Mouse (Mus musculus) CH12.LX (cell line): ENCODE measurements around the gene Speg. TPM values are rescaled to one million over a fixed set of nuclear protein-coding genes. Genes with fewer than 3 reads are reported as not detected.

Source experiments
- DNase-seq: peaks from one replicate; pipeline ENCODE4 v3.0.0-alpha.2; 2013; ENCODE audit errors: extremely low read depth
- H3K27ac ChIP-seq: 2 replicates; pipeline ENCODE4 v1.5.1; 2012; ENCODE audit warnings: low read depth, mild to moderate bottlenecking, control low read depth, moderate library complexity; ENCODE audit not compliant: insufficient read depth
- H3K27me3 ChIP-seq: replicated peaks from 2 replicates; pipeline ENCODE3; 2012; ENCODE audit warnings: inconsistent platforms
- H3K36me3 ChIP-seq, 2 experiments: replicated peaks in 1 of 2; 2 replicates each; pipeline versions ENCODE3 to v1.6.1; 2012; ENCODE audit warnings: inconsistent platforms in 1 of 2, low read length in 1 of 2, mild to moderate bottlenecking in 1 of 2, mixed read lengths in 1 of 2, moderate library complexity in 1 of 2; ENCODE audit not compliant: control insufficient read depth in 1 of 2, insufficient read depth in 1 of 2
- H3K4me1 ChIP-seq, 2 experiments: 2 replicates each; pipeline ENCODE4 v1.6.1; 2012; ENCODE audit warnings: inconsistent platforms in 1 of 2, moderate library complexity in 1 of 2; ENCODE audit not compliant: insufficient read depth in 2 of 2, control insufficient read depth in 1 of 2
- H3K4me2 ChIP-seq: 2 replicates; pipeline ENCODE4 v1.6.1; 2012; ENCODE audit warnings: low read depth, mild to moderate bottlenecking, control low read depth; ENCODE audit not compliant: poor library complexity, insufficient read depth, severe bottlenecking
- H3K4me3 ChIP-seq, 3 experiments: fragments of 150-350 bp in 1 of 3; sonication (generic) in 1 of 3; replicated peaks in 1 of 3; 2 replicates each; pipeline versions ENCODE3 to v1.5.1; 2011 to 2012; ENCODE audit warnings: low read depth in 2 of 3, low read length in 2 of 3, mild to moderate bottlenecking in 2 of 3, moderate library complexity in 2 of 3, control low read depth in 1 of 3, improper control_type of control experiment in 1 of 3, inconsistent platforms in 1 of 3, mixed read lengths in 1 of 3; ENCODE audit not compliant: poor library complexity in 1 of 3
- H3K79me2 ChIP-seq: replicated peaks from 2 replicates; pipeline ENCODE4 v1.6.1; 2012; ENCODE audit warnings: mild to moderate bottlenecking, moderate library complexity; ENCODE audit not compliant: control insufficient read depth, poor library complexity, insufficient read depth, severe bottlenecking; ENCODE audit errors: extremely low read depth
- H3K9ac ChIP-seq: 2 replicates; pipeline ENCODE4 v1.6.1; 2012; ENCODE audit warnings: low read depth, mild to moderate bottlenecking, control low read depth, moderate library complexity; ENCODE audit not compliant: insufficient read depth
- H3K9me3 ChIP-seq: replicated peaks from 2 replicates; pipeline ENCODE3; 2012; ENCODE audit warnings: low read length, inconsistent platforms, mixed read lengths
- BHLHE40 ChIP-seq: IDR thresholded peaks from 2 replicates; pipeline ENCODE4 v1.6.1; 2011; ENCODE audit warnings: mild to moderate bottlenecking, low read depth, low read length, improper control_type of control experiment
- CHD1 ChIP-seq: IDR thresholded peaks from 2 replicates; pipeline ENCODE4 v1.6.1; 2012; ENCODE audit warnings: low read depth, low read length, improper control_type of control experiment, inconsistent platforms
- CHD2 ChIP-seq: IDR thresholded peaks from 2 replicates; pipeline ENCODE4 v1.6.1; 2011; ENCODE audit warnings: low read length, improper control_type of control experiment
- CTCF ChIP-seq, 2 experiments: IDR thresholded peaks in 1 of 2; conservative IDR thresholded peaks in 1 of 2; 2 replicates each; pipeline ENCODE4 v1.5.1; 2011 to 2012; ENCODE audit warnings: low read depth in 2 of 2, low read length in 2 of 2, improper control_type of control experiment in 1 of 2, inconsistent platforms in 1 of 2, mild to moderate bottlenecking in 1 of 2, moderate library complexity in 1 of 2
- E2F4 ChIP-seq: IDR thresholded peaks from 2 replicates; pipeline ENCODE4 v1.6.1; 2011; ENCODE audit warnings: low read depth, low read length, improper control_type of control experiment; ENCODE audit not compliant: insufficient replicate concordance
- HCFC1 ChIP-seq: IDR thresholded peaks from 2 replicates; pipeline ENCODE4 v1.6.1; 2012; ENCODE audit warnings: low read depth, mild to moderate bottlenecking, inconsistent platforms, low read length, improper control_type of control experiment
- JUND ChIP-seq: conservative IDR thresholded peaks from 2 replicates; pipeline ENCODE4 v1.6.1; 2011; ENCODE audit warnings: low read depth, low read length, improper control_type of control experiment
- MAX ChIP-seq: IDR thresholded peaks from 2 replicates; pipeline ENCODE4 v1.6.1; 2011; ENCODE audit warnings: low read length, improper control_type of control experiment
- MEF2A ChIP-seq: IDR thresholded peaks from 2 replicates; pipeline ENCODE4 v1.6.1; 2014; ENCODE audit warnings: low read depth, mild to moderate bottlenecking, inconsistent platforms, low read length, improper control_type of control experiment, borderline replicate concordance
- NELFE ChIP-seq: IDR thresholded peaks from 2 replicates; pipeline ENCODE4 v1.6.1; 2011; ENCODE audit warnings: low read depth, low read length, improper control_type of control experiment
- RAD21 ChIP-seq: IDR thresholded peaks from 2 replicates; pipeline ENCODE4 v1.6.1; 2011; ENCODE audit warnings: low read depth, mild to moderate bottlenecking, low read length, improper control_type of control experiment, moderate library complexity
- SMC3 ChIP-seq: IDR thresholded peaks from 2 replicates; pipeline ENCODE4 v1.6.1; 2011; ENCODE audit warnings: low read depth, low read length, improper control_type of control experiment
- USF1 ChIP-seq: IDR thresholded peaks from 2 replicates; pipeline ENCODE4 v1.6.1; 2014; ENCODE audit warnings: low read depth, mild to moderate bottlenecking, inconsistent platforms, low read length, improper control_type of control experiment
- USF2 ChIP-seq: conservative IDR thresholded peaks from 2 replicates; pipeline ENCODE4 v1.6.1; 2011; ENCODE audit warnings: low read depth, low read length, improper control_type of control experiment
- ZC3H11A ChIP-seq: IDR thresholded peaks from 2 replicates; pipeline ENCODE4 v1.6.1; 2012; ENCODE audit warnings: low read depth, mild to moderate bottlenecking, inconsistent platforms, low read length, improper control_type of control experiment
- dilution Hi-C: fragments of 300-500 bp; cut with MboI; formaldehyde crosslinking; loops from 2 replicates; pipeline ENCODE4 v1.14.3; 2020; ENCODE audit warnings: low sequenced_read_pairs; ENCODE audit not compliant: extremely low pct_unique_long_range_greater_than_20kb, extremely low pct_ligation_motif_present
- in situ Hi-C: fragments of 300-500 bp; cut with MboI; formaldehyde crosslinking; loops from 3 replicates; pipeline ENCODE4 v1.14.3; 2019; ENCODE audit warnings: low sequenced_read_pairs, low pct_ligation_motif_present, low pct_unique_long_range_greater_than_20kb, mixed read lengths
- polyA plus RNA-seq: library from polyadenylated mRNA; unstranded; fragments of >175 nt; gene quantifications from 2 replicates; pipeline ENCODE4 v1.2.1, GENCODE M21; 2012; ENCODE audit warnings: low read depth; ENCODE audit not compliant: insufficient read length
- total RNA-seq, 2 experiments: library from RNA; depleted of rRNA; stranded (reverse); fragments of 300-350 nt in 1 of 2; fragments of >200 nt in 1 of 2; gene quantifications; 2 replicates each; pipeline ENCODE4 v1.2.3; 2012 to 2014

Gene Speg
- total and polyA plus RNA-seq, 3 experiments = 13.1 to 30.7 (median 18.8) TPM

DNA sequence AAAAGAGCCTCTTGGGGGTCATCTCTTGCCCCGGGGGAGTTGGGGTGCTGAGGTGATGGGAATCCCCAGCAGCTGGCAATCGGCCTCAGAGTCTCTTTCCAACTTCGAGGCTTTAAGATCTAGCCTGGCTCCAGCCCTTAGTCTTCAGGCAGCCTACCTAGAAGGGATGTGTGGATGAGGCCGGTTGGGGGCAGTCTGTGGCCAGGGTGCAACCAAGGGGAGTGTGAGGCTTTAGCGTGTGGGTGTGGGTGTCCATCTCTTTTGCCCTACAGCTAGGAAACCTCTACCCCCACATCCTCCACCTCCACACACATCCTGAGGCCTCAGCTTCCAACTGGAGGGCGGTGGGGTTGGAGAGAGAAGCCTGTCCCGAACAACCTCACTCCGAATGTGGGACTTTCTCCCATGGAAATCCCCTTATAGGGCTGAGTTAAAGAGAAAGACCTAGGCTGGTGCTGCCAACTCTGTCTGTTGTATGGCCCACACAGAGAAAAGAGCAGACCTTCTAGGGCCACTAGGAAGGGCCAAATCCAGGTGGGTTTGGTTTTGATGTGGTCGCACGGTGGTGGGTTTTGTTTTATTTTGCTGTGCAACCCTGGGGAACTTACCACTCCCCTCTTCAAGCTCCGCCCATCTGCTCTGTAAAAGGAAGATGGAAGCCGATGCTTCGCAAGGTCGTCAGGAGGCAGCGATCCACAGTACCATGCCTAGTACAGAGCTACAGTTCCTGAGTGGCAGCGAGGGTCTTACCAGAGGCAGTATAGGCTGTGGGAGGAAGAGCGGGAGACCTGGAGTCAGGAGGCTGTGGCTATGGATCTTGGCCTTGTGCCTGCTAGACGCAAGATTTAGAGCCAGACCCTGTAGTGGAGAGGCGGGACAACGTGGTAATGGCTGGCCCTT lies 29.8 kb upstream of the Speg start:
- peak; percentile 40 for TF ChIP-seq RAD21
- peak; percentile 35 for TF ChIP-seq SMC3
- TF ChIP-seq BHLHE40 = no peak
- TF ChIP-seq CTCF (conservative IDR thresholded peaks at IDR 0.05 in 1 of 2, IDR thresholded peaks at IDR 0.05 in 1 of 2; ENCODE audit: low read depth in 2 of 2, low read length in 2 of 2) = peak in 1 of 2 experiments; percentile 59; a peak in 2 of 4 replicates
- 0 out of 2 replicates have a peak, but pooled peaks have one; percentile 5 for TF ChIP-seq MEF2A
- TF ChIP-seq HCFC1 = no peak
- no peak overlapping the region for H3K9ac ChIP-seq
- peak; percentile 34 for DNase-seq
- in situ Hi-C loops (loop anchor here (5.0 to 25.0 kb wide), 2 partner anchors 127 to 217 kb away; no protein-coding TSS in a partner anchor), dilution Hi-C loops (no loop called here)
- peak overlapping the region; percentile 44 for H3K4me2 ChIP-seq
- H3K9me3 ChIP-seq = peaks cover 2% of the 10 kb centered on the region
- no peaks in the 10 kb centered on the region for H3K36me3 ChIP-seq
- no peaks in the 10 kb centered on the region for H3K79me2 ChIP-seq
- peaks cover 10 to 32% of the 10 kb centered on the region in 2 experiments for H3K4me1 ChIP-seq
- H3K4me3 ChIP-seq = peak overlapping the region in 1 of 3 experiments; percentile 22
- peaks cover 10% of the 10 kb centered on the region for H3K27me3 ChIP-seq
- no peak overlapping the region for H3K27ac ChIP-seq

DNA sequence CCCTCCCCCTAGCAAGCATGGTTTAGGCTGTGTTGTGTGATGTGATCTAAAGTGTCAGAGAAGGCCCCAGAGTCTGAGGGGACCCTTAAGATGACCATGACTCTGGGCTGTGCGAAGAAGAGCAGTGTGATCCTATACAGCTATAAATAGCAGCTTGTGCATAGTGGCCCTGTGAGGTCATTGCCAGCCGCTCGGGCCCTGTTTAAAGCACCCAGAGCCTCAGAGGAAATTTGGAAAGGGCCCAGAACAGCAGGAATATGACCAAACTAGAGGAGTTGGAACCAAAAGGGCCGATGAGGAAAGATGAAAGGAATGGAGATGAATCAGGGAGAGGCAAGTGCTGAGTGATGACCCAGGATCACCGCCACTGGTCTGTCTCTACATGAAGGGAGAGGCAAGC lies 27.8 kb upstream of the Speg start:
- no peaks in the 10 kb centered on the region for H3K36me3 ChIP-seq
- H3K27me3 ChIP-seq = peaks cover 4% of the 10 kb centered on the region
- no peak overlapping the region for H3K27ac ChIP-seq
- no peak overlapping the region for H3K9ac ChIP-seq
- H3K79me2 ChIP-seq = no peaks in the 10 kb centered on the region
- peak overlapping the region; percentile 21; the same call in 1 of the 2 replicates for H3K4me2 ChIP-seq
- TF ChIP-seq SMC3 (no peak), NELFE (no peak), CHD2 (no peak), ZC3H11A (no peak), JUND (no peak), USF1 (no peak), USF2 (no peak), HCFC1 (no peak), MAX (no peak), CHD1 (no peak), E2F4 (no peak)
- dilution Hi-C loops (no loop called here), in situ Hi-C loops (loop anchor here (5.0 to 25.0 kb wide), 2 partner anchors 125 to 215 kb away; no protein-coding TSS in a partner anchor)
- H3K9me3 ChIP-seq = no peaks in the 10 kb centered on the region
- no peak overlapping the region for H3K4me3 ChIP-seq
- no peak for DNase-seq
- peaks cover 10 to 32% of the 10 kb centered on the region in 2 experiments for H3K4me1 ChIP-seq
